In genomic region chr19:45153311-45154058, GRCm38 (mm10) we compare ENCODE assay signal across 13 mouse cellular contexts. TPM values are rescaled to one million over a fixed set of nuclear protein-coding genes. Genes with fewer than 3 reads are reported as not detected.
DNase-seq lines count a peak whose midpoint lies in the region; ATAC-seq and TF ChIP-seq lines count a peak whose summit lies in the region.
"Had no signal": no experiment of that assay in that cellular context is flagged by ENCODE, and none has a peak within 500 bp of the region (broad histone marks: within the 10 kb centered on the region; RNA-seq: fewer than 3 reads in every experiment).

No protein-coding gene starts in this region.

- intact Hi-C loops in heart, postnatal 25 days (cut with DNase I), result loop anchor here (10.0 kb wide), 1 partner anchor 399 kb away; the partner anchor contains the start of gene Pax2

- no peak for DNase-seq in heart, postnatal 25 days (ENCODE audit: low spot score)
- DNase-seq in embryo, embryonic 10 days (ENCODE audit: low spot score), result peak; percentile 44
- DNase-seq in limb, embryonic 11.5 days (ENCODE audit: low spot score), result peak; percentile 70
- no peak for DNase-seq in adrenal gland, adult (ENCODE audit: inconsistent age in 2 of 2, low spot score in 1 of 2)
- no peak for DNase-seq in thymus, postnatal 14 days
- DNase-seq: right cerebral cortex, adult 18-20 months had no signal

- peak overlapping the region; percentile 24 for H3K4me3 ChIP-seq in heart, embryonic 15.5 days
- H3K4me3 ChIP-seq in E14TG2a.4 (replicated peaks; ENCODE audit: low read length), result peak overlapping the region; percentile 32
- H3K4me3 ChIP-seq in limb, embryonic 11.5 days (ENCODE audit: low read depth, low read length), result no peak overlapping the region
- H3K4me3 ChIP-seq: kidney, embryonic 15.5 days had no signal

- H3K36me3 ChIP-seq in heart, embryonic 15.5 days, result no peaks in the 10 kb centered on the region
- H3K36me3 ChIP-seq in E14TG2a.4 (ENCODE audit: insufficient read depth, low read length), result no peaks in the 10 kb centered on the region
- H3K36me3 ChIP-seq in limb, embryonic 11.5 days (ENCODE audit: control insufficient read depth, insufficient read depth, low read length), result no peaks in the 10 kb centered on the region
- H3K36me3 ChIP-seq: kidney, embryonic 15.5 days had no signal

- H3K4me2 ChIP-seq in heart, embryonic 15.5 days, result peak overlapping the region; percentile 37
- no peak overlapping the region for H3K4me2 ChIP-seq in limb, embryonic 11.5 days (ENCODE audit: low read depth, severe bottlenecking)

- H3K27ac ChIP-seq in heart, embryonic 15.5 days, result no peak overlapping the region
- H3K27ac ChIP-seq in limb, embryonic 11.5 days (replicated peaks; ENCODE audit: low read depth, low read length), result no peak overlapping the region
- H3K27ac ChIP-seq: kidney, embryonic 15.5 days had no signal

- H3K4me1 ChIP-seq in heart, embryonic 15.5 days (replicated peaks), result peaks cover 26% of the 10 kb centered on the region
- H3K4me1 ChIP-seq in E14TG2a.4 (replicated peaks; ENCODE audit: low read depth, low read length), result peaks cover 46% of the 10 kb centered on the region
- peaks cover 13% of the 10 kb centered on the region for H3K4me1 ChIP-seq in limb, embryonic 11.5 days (ENCODE audit: control insufficient read depth, insufficient read depth, low read length)

- no peak overlapping the region for H3K9ac ChIP-seq in heart, embryonic 15.5 days
- H3K9ac ChIP-seq in limb, embryonic 11.5 days (ENCODE audit: low read length), result no peak overlapping the region
- H3K9ac ChIP-seq: kidney, embryonic 15.5 days had no signal

- WGBS in heart, embryonic 15.5 days, result 2% methylated on average over 44 of the region's 44 CpGs
- under 1% methylated on average over 44 of the region's 44 CpGs for WGBS in limb, embryonic 11.5 days

- peaks cover 95% of the 10 kb centered on the region for H3K27me3 ChIP-seq in heart, embryonic 15.5 days
- peaks cover 95% of the 10 kb centered on the region for H3K27me3 ChIP-seq in E14TG2a.4 (ENCODE audit: insufficient read depth, low read length)
- H3K27me3 ChIP-seq in limb, embryonic 11.5 days (ENCODE audit: control insufficient read depth, insufficient read depth, low read length), result peaks cover 90% of the 10 kb centered on the region

- no peak for ATAC-seq in heart, embryonic 15.5 days (replicated peaks; ENCODE audit: insufficient number of reproducible peaks, insufficient read depth, low FRiP score, low read depth)
- ATAC-seq in limb, embryonic 11.5 days (ENCODE audit: insufficient number of reproducible peaks, low FRiP score, low TSS enrichment, low read depth), result no peak
- ATAC-seq: lung, postnatal 0 days had no signal

- no peaks in the 10 kb centered on the region for H3K9me3 ChIP-seq in heart, embryonic 15.5 days (replicated peaks)
- no peaks in the 10 kb centered on the region for H3K9me3 ChIP-seq in E14TG2a.4 (ENCODE audit: low read length)
- H3K9me3 ChIP-seq in limb, embryonic 11.5 days (ENCODE audit: control insufficient read depth, low read length), result no peaks in the 10 kb centered on the region
- H3K9me3 ChIP-seq: kidney, embryonic 15.5 days had no signal

- no peak for TF ChIP-seq CTCF in E14TG2a.4 (conservative IDR thresholded peaks at IDR 0.05; ENCODE audit: low read length)

RNA-seq across cellular contexts. Expression of gene Tlx1, which starts 3.0 kb away (rescaled TPM):
- 0.28 and 0.40 TPM in 2 replicates for polyA plus RNA-seq in heart, embryonic 15.5 days (2015; fragmentation: Nextera tagmentation; extraction: Ambion mirVana)
- not detected for total RNA-seq in heart, postnatal 25 days (2021)
- polyA plus RNA-seq in limb, embryonic 11.5 days (2014; fragmentation: Nextera tagmentation; extraction: Ambion mirVana), result 0.13 and 0.17 TPM in 2 replicates
- total RNA-seq: CH12.LX; gastrocnemius, adult 8-10 months; left cerebral cortex, postnatal 10 days had no signal
- polyA plus RNA-seq: kidney, embryonic 15.5 days; lung, postnatal 0 days had no signal

Comparison
In these comparisons a context has a peak if more than half of its experiments do, and no peak if none do; other contexts are left out.
1. DNase-seq: peak in embryo, embryonic 10 days (single experiment) and limb, embryonic 11.5 days (single experiment); none in heart, postnatal 25 days (single experiment), adrenal gland, adult (0 of 2) and thymus, postnatal 14 days (single experiment).